Mouse (Mus musculus): ENCODE results near the gene Nprl3.
"Not testable (repeated sequence)": the region's sequence is repeated elsewhere in the genome, so short reads cannot be mapped to it uniquely, and the experiment has no call there.

GRCm38 (mm10) chr11:32296203-32296602 is 28.7 kb upstream of the Nprl3 start, which contains the start of gene Hba-a2:
- not testable (repeated sequence) for TF ChIP-seq CTCF (IDR thresholded peaks at IDR 0.05; ENCODE audit: borderline replicate concordance, insufficient read depth, low read length); POLR2A (IDR thresholded peaks at IDR 0.05; ENCODE audit: low read depth, low read length)

Data from embryonic fibroblast, embryonic 13.5 days (primary cell).